Mouse (Mus musculus) embryo, embryonic 10.5 days (tissue): ENCODE measurements around the gene Acox1.

Source experiments
- DNase-seq: peaks from one replicate; pipeline ENCODE4 v3.0.0-alpha.2; 2015; ENCODE audit warnings: low spot score

Acox1 gene

GRCm38 (mm10) chr11:116129993-116130487 lies 68.8 kb downstream of the Acox1 start:
- no peak for DNase-seq

GRCm38 (mm10) chr11:116129091-116129790 lies 69.6 kb downstream of the Acox1 start:
- no peak for DNase-seq

GRCm38 (mm10) chr11:116127986-116128385 lies 70.9 kb downstream of the Acox1 start:
- no peak for DNase-seq

- DNase-seq = peak; percentile 81
Observed at GRCm38 (mm10) chr11:116127156-116127980, 71.5 kb downstream of the Acox1 start, which contains the start of gene Trim47. Gene Trim47 (minus strand): TSS chr11:116127210.

GRCm38 (mm10) chr11:116126261-116126660 lies 72.6 kb downstream of the Acox1 start:
- DNase-seq = no peak
